Mouse (Mus musculus): ENCODE measurements around the gene Hdac8. TPM values are rescaled to one million over a fixed set of nuclear protein-coding genes. Genes with fewer than 3 reads are reported as not detected.

Gene Hdac8
- polyA plus RNA-seq, 1 experiment from 2014 or later, result 6.9 TPM

- H3K9ac ChIP-seq (ENCODE audit: low read depth, low read length), result no peak overlapping the region
- 14% methylated on average over 53 of the region's 68 CpGs for WGBS
- peak overlapping the region; percentile 91 for H3K4me2 ChIP-seq (replicated peaks; ENCODE audit: low read depth)
- H3K4me3 ChIP-seq (ENCODE audit: low read depth, low read length), result peak overlapping the region; percentile 49
- H3K27me3 ChIP-seq (replicated peaks; ENCODE audit: control insufficient read depth, insufficient read depth, low read length), result peaks cover 30% of the 10 kb centered on the region
- no peaks in the 10 kb centered on the region for H3K36me3 ChIP-seq (ENCODE audit: control insufficient read depth, insufficient read depth)
- peak; percentile 13; the same call in 1 of the 2 replicates for ATAC-seq
- TF ChIP-seq CTCF (IDR thresholded peaks at IDR 0.05; ENCODE audit: low read depth), result no peak
- H3K27ac ChIP-seq (ENCODE audit: low read depth, low read length), result no peak overlapping the region
- no peaks in the 10 kb centered on the region for H3K4me1 ChIP-seq (replicated peaks; ENCODE audit: control insufficient read depth, insufficient read depth, low read length)
- no peaks in the 10 kb centered on the region for H3K9me3 ChIP-seq (ENCODE audit: control insufficient read depth)
These were observed 254.8 kb downstream of the Hdac8 start for GRCm38 (mm10) chrX:102250150-102250890.

DNA sequence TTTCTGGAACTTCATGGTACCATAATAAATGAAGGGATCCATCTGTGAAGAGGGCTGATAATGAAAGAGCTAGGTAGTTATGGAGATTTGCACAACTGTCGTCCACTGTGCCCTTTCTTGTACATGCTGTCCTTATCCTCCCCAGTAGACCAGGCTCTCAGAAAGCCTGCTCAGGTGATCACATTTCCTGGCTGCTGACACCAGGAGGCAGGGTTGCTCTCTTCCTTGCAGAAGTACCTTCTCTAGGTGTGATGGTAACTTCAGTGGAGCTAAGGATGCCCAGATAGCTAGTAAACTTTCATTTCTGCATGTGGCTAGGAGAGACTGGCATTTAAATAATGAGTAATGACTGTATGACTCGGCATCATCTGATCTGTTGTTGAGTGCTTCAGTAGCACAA, 260.8 kb downstream of the Hdac8 start:
- Histone ChIP-seq H3K4me3 (ENCODE audit: low read depth, low read length) (no peak overlapping the region), H3K9ac (ENCODE audit: low read depth, low read length) (no peak overlapping the region), H3K27me3 (replicated peaks; ENCODE audit: control insufficient read depth, insufficient read depth, low read length) (no peaks in the 10 kb centered on the region; the same call in 1 of the 2 replicates), H3K9me3 (ENCODE audit: control insufficient read depth) (no peaks in the 10 kb centered on the region), H3K27ac (ENCODE audit: low read depth, low read length) (no peak overlapping the region), H3K4me2 (replicated peaks; ENCODE audit: low read depth) (no peak overlapping the region), H3K4me1 (replicated peaks; ENCODE audit: control insufficient read depth, insufficient read depth, low read length) (no peaks in the 10 kb centered on the region), H3K36me3 (ENCODE audit: control insufficient read depth, insufficient read depth) (no peaks in the 10 kb centered on the region)
- peak; percentile 54 for TF ChIP-seq CTCF (IDR thresholded peaks at IDR 0.05; ENCODE audit: low read depth)
- 41% methylated on average over 2 of the region's 2 CpGs for WGBS
- no peak for ATAC-seq

Small RNA genes within 50 kb of the gene (microRNA-seq; reads per million reads assigned to microRNA genes)
- gene Gm26318, result not detected

Other genes with a start within 250 kb of the Hdac8 start
- gene Phka1, start 138.9 kb upstream of the Hdac8 start, polyA plus RNA-seq (2015; fragmentation: Nextera tagmentation; extraction: Ambion mirVana), result 1.7 and 1.8 TPM in 2 replicates
- gene Gm3880, start 181.6 kb upstream of the Hdac8 start, polyA plus RNA-seq (2015; fragmentation: Nextera tagmentation; extraction: Ambion mirVana), result not detected in 2 replicates
- gene Gm9112, start 202.3 kb upstream of the Hdac8 start, polyA plus RNA-seq (2015; fragmentation: Nextera tagmentation; extraction: Ambion mirVana), result not detected in 2 replicates
- not detected in 2 replicates for gene Dmrtc1b, start 202.5 kb upstream of the Hdac8 start, polyA plus RNA-seq (2015; fragmentation: Nextera tagmentation; extraction: Ambion mirVana)

Data from intestine, postnatal 0 days (tissue).